Mouse (Mus musculus) liver, adult 2 months (tissue): ENCODE results near the gene Sh2b3.

ENCODE experiments used
- CTCF ChIP-seq: fragments of 200-500 bp; IDR thresholded peaks from 2 replicates; pipeline ENCODE4 v1.5.1; 2011; ENCODE audit warnings: low read depth, low read length, control low read depth
- POLR2A ChIP-seq: fragments of 200-500 bp; IDR thresholded peaks from 2 replicates; pipeline ENCODE4 v1.6.1; 2011; ENCODE audit warnings: low read length, control low read depth; ENCODE audit not compliant: insufficient read depth; ENCODE audit errors: extremely low read depth

DNA sequence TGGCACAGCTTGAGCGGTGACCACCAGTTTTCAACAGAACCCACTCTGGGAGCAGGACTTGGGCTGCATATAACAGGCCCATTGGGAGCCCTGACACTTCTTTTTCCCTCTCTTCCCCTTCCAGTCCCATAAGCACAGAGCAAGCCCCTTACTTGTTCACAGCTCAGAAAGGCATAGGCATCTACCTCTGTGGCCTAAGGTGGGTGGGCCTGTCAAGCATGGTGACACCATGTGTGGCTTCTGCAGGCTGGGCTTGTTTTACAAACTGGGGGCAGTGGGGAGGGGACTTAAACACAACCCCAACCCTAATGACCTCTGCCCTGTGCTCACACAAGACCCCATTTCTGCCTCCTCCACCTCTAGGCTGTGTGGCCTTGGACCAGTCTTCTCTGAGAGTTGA lies 13.8 kb downstream of the Sh2b3 start:
- no peak for TF ChIP-seq POLR2A
- TF ChIP-seq CTCF: no peak
